Mouse (Mus musculus): ENCODE results near the gene Ifnlr1. TPM values are rescaled to one million over a fixed set of nuclear protein-coding genes. Genes with fewer than 3 reads are reported as not detected.
"Not testable (repeated sequence)": the region's sequence is repeated elsewhere in the genome, so short reads cannot be mapped to it uniquely, and the experiment has no call there.

Gene Ifnlr1
- total RNA-seq, 1 experiment, result 3.3 TPM

DNA sequence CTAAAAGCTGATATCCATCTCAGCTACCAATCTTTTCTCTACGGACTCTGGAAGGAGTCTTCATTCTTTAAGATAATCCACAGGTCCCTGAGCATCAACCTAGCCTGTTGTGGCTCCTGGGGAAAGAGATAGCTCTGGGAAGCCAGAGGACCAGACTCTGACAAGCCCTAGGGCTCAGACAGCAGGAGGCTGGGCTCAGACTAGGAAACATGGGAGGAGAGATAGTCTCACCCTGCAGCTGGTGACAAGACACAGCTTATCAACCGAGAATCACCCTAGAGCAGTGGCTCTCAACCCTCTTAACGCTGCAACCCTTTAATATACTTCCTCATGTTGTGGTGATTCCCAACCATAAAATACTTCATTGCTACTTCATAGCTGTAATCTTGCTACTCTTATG is 24.3 kb downstream of the Ifnlr1 start:
- no peak overlapping the region for H3K9ac ChIP-seq (ENCODE audit: insufficient read depth, low read depth, low read length, poor library complexity, severe bottlenecking)
- DNase-seq (ENCODE audit: low read depth, low spot score), result no peak
- TF ChIP-seq ZC3H11A (IDR thresholded peaks at IDR 0.05; ENCODE audit: borderline replicate concordance, low read depth, low read length), result no peak
- H3K4me1 ChIP-seq (ENCODE audit: control insufficient read depth in 2 of 2, insufficient read depth in 2 of 2, low read length in 2 of 2, poor library complexity in 1 of 2), result peaks cover 0 to 3% of the 10 kb centered on the region in 2 experiments; a peak in 1 of 4 replicates
- H3K36me3 ChIP-seq (ENCODE audit: control insufficient read depth, insufficient read depth, low read length, poor library complexity, severe bottlenecking), result no peaks in the 10 kb centered on the region; the same call in 1 of the 2 replicates
- no peak overlapping the region for H3K4me3 ChIP-seq (ENCODE audit: insufficient read depth in 1 of 2, low read depth in 1 of 2, low read length in 2 of 2, poor library complexity in 1 of 2, severe bottlenecking in 1 of 2)
- no peaks in the 10 kb centered on the region for H3K9me3 ChIP-seq (ENCODE audit: control insufficient read depth, insufficient read depth, low read depth, low read length)
- in situ Hi-C loops (cut with MboI; ENCODE audit: low sequenced_read_pairs in 2 of 2, unreplicated experiment in 2 of 2), result no loop called here
- H3K27ac ChIP-seq (ENCODE audit: insufficient read depth, low read depth, low read length, poor library complexity, severe bottlenecking), result no peak overlapping the region

GRCm38 (mm10) chr4:135714776-135715175 is 28.7 kb downstream of the Ifnlr1 start:
- Histone ChIP-seq H3K27ac (ENCODE audit: insufficient read depth, low read depth, low read length, poor library complexity, severe bottlenecking) (no peak overlapping the region), H3K9me3 (ENCODE audit: control insufficient read depth, insufficient read depth, low read depth, low read length) (no peaks in the 10 kb centered on the region), H3K9ac (ENCODE audit: insufficient read depth, low read depth, low read length, poor library complexity, severe bottlenecking) (no peak overlapping the region), H3K4me3 (ENCODE audit: insufficient read depth in 1 of 2, low read depth in 1 of 2, low read length in 2 of 2, poor library complexity in 1 of 2, severe bottlenecking in 1 of 2) (no peak overlapping the region), H3K36me3 (ENCODE audit: control insufficient read depth, insufficient read depth, low read length, poor library complexity, severe bottlenecking) (no peaks in the 10 kb centered on the region), H3K4me1 (ENCODE audit: control insufficient read depth in 2 of 2, insufficient read depth in 2 of 2, low read length in 2 of 2, poor library complexity in 1 of 2) (no peaks in the 10 kb centered on the region)
- DNase-seq (ENCODE audit: low read depth, low spot score), result no peak
- TF ChIP-seq MAFK (IDR thresholded peaks at IDR 0.05; ENCODE audit: insufficient read depth, low read depth, low read length), result no peak
- no peak for TF ChIP-seq ZC3H11A (IDR thresholded peaks at IDR 0.05; ENCODE audit: borderline replicate concordance, low read depth, low read length)
- no peak for TF ChIP-seq HCFC1 (IDR thresholded peaks at IDR 0.05; ENCODE audit: borderline replicate concordance, insufficient read depth, low read length)
- TF ChIP-seq ZNF384 (IDR thresholded peaks at IDR 0.05; ENCODE audit: low read depth, low read length), result no peak
- no peak for TF ChIP-seq CHD2 (IDR thresholded peaks at IDR 0.05; ENCODE audit: low read depth, low read length)
- in situ Hi-C loops (cut with MboI; ENCODE audit: low sequenced_read_pairs in 2 of 2, unreplicated experiment in 2 of 2), result no loop called here

GRCm38 (mm10) chr4:135716438-135716837 is 30.4 kb downstream of the Ifnlr1 start:
- in situ Hi-C loops (cut with MboI; ENCODE audit: low sequenced_read_pairs in 2 of 2, unreplicated experiment in 2 of 2); H3K4me3 ChIP-seq (ENCODE audit: insufficient read depth in 1 of 2, low read depth in 1 of 2, low read length in 2 of 2, poor library complexity in 1 of 2, severe bottlenecking in 1 of 2); H3K36me3 ChIP-seq (ENCODE audit: control insufficient read depth, insufficient read depth, low read length, poor library complexity, severe bottlenecking); DNase-seq (ENCODE audit: low read depth, low spot score); H3K27ac ChIP-seq (ENCODE audit: insufficient read depth, low read depth, low read length, poor library complexity, severe bottlenecking); H3K4me1 ChIP-seq (ENCODE audit: control insufficient read depth in 2 of 2, insufficient read depth in 2 of 2, low read length in 2 of 2, poor library complexity in 1 of 2); H3K9me3 ChIP-seq (ENCODE audit: control insufficient read depth, insufficient read depth, low read depth, low read length); H3K9ac ChIP-seq (ENCODE audit: insufficient read depth, low read depth, low read length, poor library complexity, severe bottlenecking): not testable (repeated sequence)

DNA sequence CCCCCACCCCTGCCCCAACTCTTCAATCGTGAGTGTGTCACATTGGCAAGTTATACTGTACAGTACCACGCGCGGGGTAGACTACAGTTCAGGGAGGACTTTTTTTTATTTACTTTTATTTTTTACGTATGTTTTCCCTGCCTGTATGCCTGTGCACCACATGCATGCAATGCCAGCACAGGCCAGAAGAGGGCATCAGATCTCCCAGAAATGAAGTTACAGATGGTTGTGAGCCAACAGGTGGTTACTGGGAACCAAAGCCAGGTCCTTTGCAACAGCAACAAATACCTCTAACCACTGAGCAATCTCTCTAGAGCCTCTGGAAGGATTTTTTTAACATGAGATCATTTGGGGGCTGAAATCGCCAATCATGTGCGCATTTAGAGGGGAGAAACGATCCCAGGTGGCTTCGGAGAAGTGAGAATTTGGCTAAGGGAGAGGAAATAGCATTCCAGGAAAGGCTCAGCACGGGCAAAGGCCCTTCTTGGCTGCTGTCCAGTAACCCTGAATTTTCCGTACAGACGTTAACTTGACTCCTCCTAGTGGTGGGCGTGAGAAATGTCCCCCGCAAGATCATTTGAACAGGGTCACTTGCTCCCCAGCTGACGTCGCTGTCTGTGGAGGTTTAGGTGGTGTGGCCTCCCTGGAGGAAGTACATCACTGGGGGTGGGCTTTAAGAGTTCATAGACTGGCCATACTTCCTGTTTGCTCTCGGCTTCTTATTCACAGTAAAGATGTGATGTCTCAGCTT is 36.6 kb downstream of the Ifnlr1 start:
- in situ Hi-C loops (cut with MboI; ENCODE audit: low sequenced_read_pairs in 2 of 2, unreplicated experiment in 2 of 2), result no loop called here
- Histone ChIP-seq H3K4me1 (ENCODE audit: control insufficient read depth in 2 of 2, insufficient read depth in 2 of 2, low read length in 2 of 2, poor library complexity in 1 of 2) (peaks cover 0 to 9% of the 10 kb centered on the region in 2 experiments; a peak in 1 of 4 replicates), H3K9me3 (ENCODE audit: control insufficient read depth, insufficient read depth, low read depth, low read length) (no peaks in the 10 kb centered on the region), H3K27ac (ENCODE audit: insufficient read depth, low read depth, low read length, poor library complexity, severe bottlenecking) (no peak overlapping the region), H3K9ac (ENCODE audit: insufficient read depth, low read depth, low read length, poor library complexity, severe bottlenecking) (no peak overlapping the region), H3K4me3 (ENCODE audit: insufficient read depth in 1 of 2, low read depth in 1 of 2, low read length in 2 of 2, poor library complexity in 1 of 2, severe bottlenecking in 1 of 2) (no peak overlapping the region), H3K36me3 (ENCODE audit: control insufficient read depth, insufficient read depth, low read length, poor library complexity, severe bottlenecking) (no peaks in the 10 kb centered on the region)
- no peak for TF ChIP-seq ZNF384 (IDR thresholded peaks at IDR 0.05; ENCODE audit: low read depth, low read length)
- no peak for TF ChIP-seq ZC3H11A (IDR thresholded peaks at IDR 0.05; ENCODE audit: borderline replicate concordance, low read depth, low read length)
- TF ChIP-seq CHD2 (IDR thresholded peaks at IDR 0.05; ENCODE audit: low read depth, low read length), result no peak
- no peak for TF ChIP-seq MAFK (IDR thresholded peaks at IDR 0.05; ENCODE audit: insufficient read depth, low read depth, low read length)
- TF ChIP-seq HCFC1 (IDR thresholded peaks at IDR 0.05; ENCODE audit: borderline replicate concordance, insufficient read depth, low read length), result no peak
- peak; percentile 25 for DNase-seq (ENCODE audit: low read depth, low spot score)

GRCm38 (mm10) chr4:135726416-135726815 is 40.3 kb downstream of the Ifnlr1 start:
- in situ Hi-C loops (cut with MboI; ENCODE audit: low sequenced_read_pairs in 2 of 2, unreplicated experiment in 2 of 2), result no loop called here
- H3K9me3 ChIP-seq (ENCODE audit: control insufficient read depth, insufficient read depth, low read depth, low read length), result no peaks in the 10 kb centered on the region
- H3K27ac ChIP-seq (ENCODE audit: insufficient read depth, low read depth, low read length, poor library complexity, severe bottlenecking), result no peak overlapping the region
- H3K36me3 ChIP-seq (ENCODE audit: control insufficient read depth, insufficient read depth, low read length, poor library complexity, severe bottlenecking), result no peaks in the 10 kb centered on the region
- TF ChIP-seq ZC3H11A (IDR thresholded peaks at IDR 0.05; ENCODE audit: borderline replicate concordance, low read depth, low read length) (no peak), ZNF384 (IDR thresholded peaks at IDR 0.05; ENCODE audit: low read depth, low read length) (no peak), MAFK (IDR thresholded peaks at IDR 0.05; ENCODE audit: insufficient read depth, low read depth, low read length) (no peak), HCFC1 (IDR thresholded peaks at IDR 0.05; ENCODE audit: borderline replicate concordance, insufficient read depth, low read length) (no peak), CHD2 (IDR thresholded peaks at IDR 0.05; ENCODE audit: low read depth, low read length) (no peak)
- H3K4me3 ChIP-seq (ENCODE audit: insufficient read depth in 1 of 2, low read depth in 1 of 2, low read length in 2 of 2, poor library complexity in 1 of 2, severe bottlenecking in 1 of 2), result no peak overlapping the region
- DNase-seq (ENCODE audit: low read depth, low spot score), result no peak
- H3K4me1 ChIP-seq (ENCODE audit: control insufficient read depth in 2 of 2, insufficient read depth in 2 of 2, low read length in 2 of 2, poor library complexity in 1 of 2), result peaks cover 0 to 9% of the 10 kb centered on the region in 2 experiments; a peak in 1 of 4 replicates
- H3K9ac ChIP-seq (ENCODE audit: insufficient read depth, low read depth, low read length, poor library complexity, severe bottlenecking), result no peak overlapping the region
